Mouse (Mus musculus) small intestine, adult 2 months (tissue): Measurements from ENCODE around the gene Map3k4.

ENCODE experiments used
- CTCF ChIP-seq: fragments of 200-500 bp; IDR thresholded peaks from 2 replicates; pipeline ENCODE4 v1.5.1; 2012; ENCODE audit warnings: low read depth, mild to moderate bottlenecking, control low read depth, inconsistent platforms, low read length, moderate library complexity, mixed read lengths; ENCODE audit not compliant: insufficient replicate concordance, insufficient read length; ENCODE audit errors: extremely low read depth
- POLR2A ChIP-seq: fragments of 200-500 bp; IDR thresholded peaks from 2 replicates; pipeline ENCODE4 v1.6.1; 2012; ENCODE audit warnings: low read depth, mild to moderate bottlenecking, control low read depth, inconsistent platforms, low read length, moderate library complexity

DNA sequence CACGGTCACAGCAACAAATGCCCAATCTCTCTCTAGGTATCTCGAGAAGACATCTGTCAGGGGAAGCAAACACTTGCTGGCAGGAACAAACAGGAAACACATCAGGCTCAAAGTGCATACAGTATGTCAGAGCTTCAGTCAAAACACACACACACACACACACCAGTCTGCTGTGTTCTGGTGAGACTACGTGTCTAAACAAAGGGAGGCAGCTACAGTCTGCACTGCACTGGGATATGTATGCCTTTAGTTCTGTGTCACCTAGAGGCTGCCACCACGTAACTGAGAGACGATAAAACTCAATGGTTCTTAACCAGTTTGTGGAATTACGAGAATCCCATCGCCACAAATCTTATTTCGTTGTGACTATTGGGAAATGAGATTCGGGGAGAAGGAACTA, 88.8 kb downstream of the Map3k4 start:
- TF ChIP-seq CTCF: no peak
- no peak for TF ChIP-seq POLR2A
